Mouse (Mus musculus): ENCODE results near the gene Sgcb. TPM values are rescaled to one million over a fixed set of nuclear protein-coding genes. Genes with fewer than 3 reads are reported as not detected.

Sgcb gene
- polyA plus RNA-seq, 1 experiment = not detected

GRCm38 (mm10) chr5:73642091-73642490 is 5.5 kb downstream of the Sgcb start:
- WGBS = 89% methylated on average over 4 of the region's 4 CpGs
- no peak for TF ChIP-seq POLR2A (IDR thresholded peaks at IDR 0.05; ENCODE audit: insufficient read depth, low read depth, low read length)
- no peak for TF ChIP-seq CTCF (IDR thresholded peaks at IDR 0.05; ENCODE audit: insufficient read depth, low read depth, low read length)
- H3K4me3 ChIP-seq (ENCODE audit: insufficient read depth, low read depth, low read length) = no peak overlapping the region
- no peak overlapping the region for H3K27ac ChIP-seq (ENCODE audit: insufficient read depth, low read depth, low read length)
- peaks cover 7% of the 10 kb centered on the region; the same call in 1 of the 2 replicates for H3K4me1 ChIP-seq (ENCODE audit: control insufficient read depth, insufficient read depth, low read length)

DNA sequence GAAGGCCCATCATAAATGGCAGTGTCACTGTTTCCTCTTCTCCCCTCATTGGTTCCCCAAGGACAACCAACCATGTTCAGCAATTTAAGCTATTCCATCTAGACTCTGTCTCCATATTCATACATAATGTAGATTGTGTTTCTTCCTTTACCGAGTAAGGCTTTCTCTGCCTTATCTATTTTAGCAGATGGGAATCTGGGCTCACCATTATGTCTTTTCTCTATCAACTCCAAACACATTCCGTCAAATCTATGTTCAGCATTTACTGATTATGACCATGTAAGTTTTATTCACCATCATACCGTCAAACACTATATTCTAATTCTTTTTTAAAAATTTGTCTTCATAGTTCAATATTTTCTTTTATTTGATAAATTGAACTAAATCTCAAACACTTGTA is 6.5 kb downstream of the Sgcb start:
- WGBS = 96% methylated on average over 3 of the region's 3 CpGs
- Histone ChIP-seq H3K4me3 (ENCODE audit: insufficient read depth, low read depth, low read length) (no peak overlapping the region), H3K27ac (ENCODE audit: insufficient read depth, low read depth, low read length) (no peak overlapping the region), H3K4me1 (ENCODE audit: control insufficient read depth, insufficient read depth, low read length) (peaks cover 8% of the 10 kb centered on the region; the same call in 1 of the 2 replicates)
- TF ChIP-seq POLR2A (IDR thresholded peaks at IDR 0.05; ENCODE audit: insufficient read depth, low read depth, low read length) = no peak
- TF ChIP-seq CTCF (IDR thresholded peaks at IDR 0.05; ENCODE audit: insufficient read depth, low read depth, low read length) = no peak

DNA sequence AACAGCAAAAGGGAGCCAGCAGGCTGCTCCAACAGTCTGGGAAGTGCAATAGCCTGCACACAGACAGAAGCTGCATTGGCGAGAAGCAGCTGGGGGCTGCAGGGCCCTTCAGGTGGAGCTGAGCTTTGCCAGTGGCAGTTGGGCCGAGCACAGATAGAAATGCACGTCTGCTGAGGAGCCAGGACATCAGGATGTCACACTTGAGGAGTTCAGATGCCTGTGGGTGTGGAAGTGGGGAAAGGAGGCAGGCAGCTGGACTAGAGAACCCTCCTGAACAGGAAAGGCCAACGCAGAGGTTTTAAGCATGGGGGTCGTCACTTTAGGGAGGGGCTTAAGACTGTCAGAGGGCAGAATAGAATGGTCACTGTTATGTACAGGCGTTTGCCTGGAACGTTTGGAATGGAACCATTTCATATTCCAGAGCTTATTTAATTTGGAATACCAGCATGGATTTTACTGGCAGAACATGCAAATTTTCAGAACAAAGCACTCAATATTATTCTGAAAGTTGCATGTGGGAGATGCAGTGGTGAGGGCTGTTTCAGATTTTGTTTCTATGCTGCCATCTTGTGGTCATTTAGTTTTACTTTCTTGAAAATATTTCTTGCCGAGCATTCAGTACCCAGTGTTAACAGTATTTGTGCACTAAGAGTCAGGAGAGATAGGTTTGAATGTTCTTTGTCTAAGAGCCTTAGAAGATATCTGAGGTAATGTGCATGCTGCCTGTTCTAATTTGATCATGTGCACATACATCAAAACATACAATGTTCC is 10.1 kb downstream of the Sgcb start:
- Histone ChIP-seq H3K4me3 (ENCODE audit: insufficient read depth, low read depth, low read length) (no peak overlapping the region), H3K27ac (ENCODE audit: insufficient read depth, low read depth, low read length) (peak overlapping the region; percentile 25; the same call in 1 of the 2 replicates), H3K4me1 (ENCODE audit: control insufficient read depth, insufficient read depth, low read length) (peaks cover 5% of the 10 kb centered on the region; the same call in 1 of the 2 replicates)
- 37% methylated on average over 8 of the region's 8 CpGs for WGBS
- TF ChIP-seq CTCF (IDR thresholded peaks at IDR 0.05; ENCODE audit: insufficient read depth, low read depth, low read length) (no peak), POLR2A (IDR thresholded peaks at IDR 0.05; ENCODE audit: insufficient read depth, low read depth, low read length) (no peak)

GRCm38 (mm10) chr5:73633141-73633540 is 14.4 kb downstream of the Sgcb start:
- H3K4me3 ChIP-seq (ENCODE audit: insufficient read depth, low read depth, low read length) = no peak overlapping the region
- WGBS = 45% methylated on average over 8 of the region's 8 CpGs
- TF ChIP-seq CTCF (IDR thresholded peaks at IDR 0.05; ENCODE audit: insufficient read depth, low read depth, low read length) (peak; percentile 53), POLR2A (IDR thresholded peaks at IDR 0.05; ENCODE audit: insufficient read depth, low read depth, low read length) (no peak)

DNA sequence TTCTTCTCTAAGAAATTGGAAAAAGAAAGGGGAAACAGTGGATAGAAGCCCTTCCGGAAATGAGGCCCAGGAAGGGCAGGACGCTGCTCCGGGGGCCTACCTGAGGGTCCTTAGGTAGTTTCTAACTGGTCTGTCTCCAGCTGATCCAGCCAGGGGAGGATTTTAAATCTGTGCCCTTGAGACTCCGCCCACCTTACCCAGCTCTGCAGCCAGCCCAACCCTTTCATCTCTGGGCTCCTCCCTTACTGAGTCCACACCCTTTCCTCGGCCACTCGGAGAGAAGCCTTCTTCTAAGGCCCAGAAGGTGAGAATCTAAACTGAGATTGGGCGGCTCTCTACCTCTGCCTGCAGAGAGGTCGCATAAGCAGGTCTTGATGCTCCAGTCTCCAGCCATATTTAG is 15.3 kb downstream of the Sgcb start, which contains the start of gene Lrrc66:
Gene Lrrc66 (minus strand): TSS at position 236 of the 400 bp plus-strand sequence.
- no peak within 1 kb of the TSS for H3K27ac ChIP-seq (ENCODE audit: insufficient read depth, low read depth, low read length)
- 88% methylated on average over 8 of the region's 8 CpGs for WGBS
- no peak within 1 kb of the TSS for H3K4me3 ChIP-seq (ENCODE audit: insufficient read depth, low read depth, low read length)
- peaks cover 3% of the 10 kb centered on the region; the same call in 1 of the 2 replicates for H3K4me1 ChIP-seq (ENCODE audit: control insufficient read depth, insufficient read depth, low read length)
- TF ChIP-seq CTCF (IDR thresholded peaks at IDR 0.05; ENCODE audit: insufficient read depth, low read depth, low read length) = no peak
- TF ChIP-seq POLR2A (IDR thresholded peaks at IDR 0.05; ENCODE audit: insufficient read depth, low read depth, low read length) = no peak

More at GRCm38 (mm10) chr5:73633141-73633540, 14.4 kb downstream of the Sgcb start:
- H3K4me1 ChIP-seq (ENCODE audit: control insufficient read depth, insufficient read depth, low read length) = peaks cover 5% of the 10 kb centered on the region; the same call in 1 of the 2 replicates
- no peak overlapping the region for H3K27ac ChIP-seq (ENCODE audit: insufficient read depth, low read depth, low read length)

GRCm38 (mm10) chr5:73631001-73631558 is 16.5 kb downstream of the Sgcb start:
- WGBS = 69% methylated on average over 10 of the region's 10 CpGs

GRCm38 (mm10) chr5:73630141-73630540 is 17.4 kb downstream of the Sgcb start:
- 96% methylated on average over 5 of the region's 5 CpGs for WGBS
- TF ChIP-seq POLR2A (IDR thresholded peaks at IDR 0.05; ENCODE audit: insufficient read depth, low read depth, low read length) = no peak
- no peak for TF ChIP-seq CTCF (IDR thresholded peaks at IDR 0.05; ENCODE audit: insufficient read depth, low read depth, low read length)
- Histone ChIP-seq H3K4me1 (ENCODE audit: control insufficient read depth, insufficient read depth, low read length) (no peaks in the 10 kb centered on the region), H3K4me3 (ENCODE audit: insufficient read depth, low read depth, low read length) (no peak overlapping the region), H3K27ac (ENCODE audit: insufficient read depth, low read depth, low read length) (no peak overlapping the region)

More at GRCm38 (mm10) chr5:73631001-73631558, 16.5 kb downstream of the Sgcb start:
- Histone ChIP-seq H3K27ac (ENCODE audit: insufficient read depth, low read depth, low read length) (no peak overlapping the region), H3K4me1 (ENCODE audit: control insufficient read depth, insufficient read depth, low read length) (no peaks in the 10 kb centered on the region), H3K4me3 (ENCODE audit: insufficient read depth, low read depth, low read length) (no peak overlapping the region)
- TF ChIP-seq POLR2A (IDR thresholded peaks at IDR 0.05; ENCODE audit: insufficient read depth, low read depth, low read length) = no peak

- H3K27ac ChIP-seq (ENCODE audit: insufficient read depth, low read depth, low read length) = no peak overlapping the region
- TF ChIP-seq CTCF (IDR thresholded peaks at IDR 0.05; ENCODE audit: insufficient read depth, low read depth, low read length) = no peak
- TF ChIP-seq POLR2A (IDR thresholded peaks at IDR 0.05; ENCODE audit: insufficient read depth, low read depth, low read length) = no peak
- WGBS = 90% methylated on average over 15 of the region's 15 CpGs
- no peak overlapping the region for H3K4me3 ChIP-seq (ENCODE audit: insufficient read depth, low read depth, low read length)
- H3K4me1 ChIP-seq (ENCODE audit: control insufficient read depth, insufficient read depth, low read length) = no peaks in the 10 kb centered on the region
Measured at GRCm38 (mm10) chr5:73627991-73628390, 19.6 kb downstream of the Sgcb start.

DNA sequence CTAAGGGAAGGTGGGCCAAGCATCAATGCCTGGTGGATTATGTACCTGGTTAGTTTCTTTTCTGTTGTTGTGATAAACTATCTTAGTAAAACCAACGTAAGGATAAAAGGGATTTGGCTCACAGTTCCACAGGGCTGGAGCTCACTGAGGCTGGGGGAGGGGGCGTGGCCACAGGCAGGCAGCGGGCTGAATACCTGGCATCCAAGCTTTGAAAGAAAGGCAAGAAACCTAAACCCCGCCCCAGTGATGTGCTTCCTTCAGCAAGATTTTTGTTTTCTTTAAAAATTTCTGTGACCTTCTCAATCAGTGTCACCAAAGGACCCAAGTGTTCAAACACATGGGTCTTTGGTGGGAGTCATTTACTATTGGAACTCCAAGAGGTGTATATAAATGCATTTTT is 20.0 kb downstream of the Sgcb start:
- TF ChIP-seq POLR2A (IDR thresholded peaks at IDR 0.05; ENCODE audit: insufficient read depth, low read depth, low read length) (no peak), CTCF (IDR thresholded peaks at IDR 0.05; ENCODE audit: insufficient read depth, low read depth, low read length) (no peak)
- WGBS = 65% methylated on average over 4 of the region's 4 CpGs
- no peaks in the 10 kb centered on the region for H3K4me1 ChIP-seq (ENCODE audit: control insufficient read depth, insufficient read depth, low read length)
- no peak overlapping the region for H3K27ac ChIP-seq (ENCODE audit: insufficient read depth, low read depth, low read length)
- H3K4me3 ChIP-seq (ENCODE audit: insufficient read depth, low read depth, low read length) = no peak overlapping the region
